Mouse (Mus musculus) ES-E14 (cell line): ENCODE data around the gene a.

Experiments
- CHD2 ChIP-seq: IDR thresholded peaks from 2 replicates; pipeline ENCODE4 v1.6.1; 2014; ENCODE audit warnings: mild to moderate bottlenecking, low read depth, low read length, inconsistent platforms
- MAFK ChIP-seq: IDR thresholded peaks from 2 replicates; pipeline ENCODE4 v1.6.1; 2014; ENCODE audit warnings: mild to moderate bottlenecking, low read depth, low read length, inconsistent platforms; ENCODE audit not compliant: insufficient read depth
- ZC3H11A ChIP-seq: IDR thresholded peaks from 2 replicates; pipeline ENCODE4 v1.6.1; 2012; ENCODE audit warnings: low read depth, mild to moderate bottlenecking, inconsistent platforms, low read length, borderline replicate concordance
- ZNF384 ChIP-seq: IDR thresholded peaks from 2 replicates; pipeline ENCODE4 v1.6.1; 2012; ENCODE audit warnings: low read depth, low read length, inconsistent platforms

DNA sequence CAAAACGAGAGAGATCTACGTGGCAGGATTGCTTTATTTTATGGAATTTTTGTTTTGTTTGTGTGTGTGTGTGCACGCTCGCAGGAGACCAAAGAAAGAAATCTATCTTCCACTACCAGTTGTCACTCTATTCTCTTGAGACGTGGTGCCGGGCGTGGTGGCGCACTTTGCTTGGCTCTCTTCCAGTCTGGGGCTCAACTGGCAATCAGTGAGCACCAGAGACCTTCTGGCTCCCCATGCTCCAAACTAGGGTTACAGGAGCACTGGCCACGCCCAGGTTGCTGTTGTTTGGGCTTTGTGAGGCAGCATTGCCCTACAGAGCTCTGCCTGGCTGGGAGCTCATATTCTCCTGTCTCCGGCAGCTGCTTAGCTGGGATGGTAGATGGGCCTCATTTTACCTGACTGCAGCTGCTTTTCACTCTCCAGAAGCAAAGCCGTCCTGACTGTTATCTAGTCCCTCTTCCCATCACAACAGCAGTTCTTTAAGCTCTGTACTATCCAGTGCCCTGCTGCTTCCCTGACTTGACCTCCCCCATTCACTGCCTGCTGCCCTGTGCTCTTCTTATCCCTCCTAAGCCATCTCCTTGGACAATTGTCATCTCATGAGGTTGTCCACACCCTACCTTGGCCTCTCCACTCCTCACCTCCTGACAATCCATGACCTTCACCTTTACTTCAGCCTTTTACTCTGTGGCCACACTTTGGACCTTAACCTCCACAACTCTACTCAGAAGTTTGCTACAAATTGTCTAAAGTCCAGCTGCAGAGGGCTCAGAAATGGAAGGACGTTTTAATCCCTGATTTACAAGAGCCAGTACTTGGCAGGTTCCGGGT lies 299.9 kb downstream of the a start:
- TF ChIP-seq MAFK (no peak), ZC3H11A (no peak), ZNF384 (no peak), CHD2 (no peak)
